Mouse (Mus musculus): Measurements from ENCODE around the gene Olfr1095. TPM values are rescaled to one million over a fixed set of nuclear protein-coding genes. Genes with fewer than 3 reads are reported as not detected.

The Olfr1095 gene
- polyA plus RNA-seq (2016; fragmentation: Nextera tagmentation; extraction: Ambion mirVana) = not detected in 2 replicates

DNA sequence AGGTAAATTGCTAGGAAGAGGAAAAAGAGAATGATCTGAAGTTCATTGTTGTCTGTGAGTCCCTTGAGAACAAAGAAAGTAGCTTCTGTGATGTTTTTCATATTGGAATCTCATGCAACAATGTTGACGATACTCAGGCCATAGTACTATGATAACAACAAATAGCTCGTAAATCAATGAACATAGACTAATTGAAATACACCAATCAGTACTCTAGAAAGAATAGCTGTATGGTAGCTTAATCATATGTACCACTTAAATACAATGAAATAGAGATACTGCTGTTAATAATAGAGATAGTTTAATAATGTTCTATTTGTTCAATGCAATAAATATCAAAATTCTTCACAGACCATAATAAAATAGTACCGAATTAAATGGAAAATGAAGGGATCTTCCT, at the start of gene Olfr1095:
Gene Olfr1095, minus strand, starts transcription at position 101 of the 400 bp plus-strand sequence.
- Histone ChIP-seq H3K9ac (no peak within 1 kb of the TSS), H3K36me3 (no peaks in the 10 kb centered on the region), H3K9me3 (no peaks in the 10 kb centered on the region), H3K4me3 (no peak within 1 kb of the TSS), H3K4me1 (no peaks in the 10 kb centered on the region), H3K27ac (no peak within 1 kb of the TSS), H3K27me3 (no peaks in the 10 kb centered on the region), H3K4me2 (replicated peaks) (no peak within 1 kb of the TSS)
- WGBS = 86% methylated on average over 3 of the region's 3 CpGs
- ATAC-seq (ENCODE audit: insufficient number of reproducible peaks, insufficient read depth, low FRiP score, low TSS enrichment) = no peak

DNA sequence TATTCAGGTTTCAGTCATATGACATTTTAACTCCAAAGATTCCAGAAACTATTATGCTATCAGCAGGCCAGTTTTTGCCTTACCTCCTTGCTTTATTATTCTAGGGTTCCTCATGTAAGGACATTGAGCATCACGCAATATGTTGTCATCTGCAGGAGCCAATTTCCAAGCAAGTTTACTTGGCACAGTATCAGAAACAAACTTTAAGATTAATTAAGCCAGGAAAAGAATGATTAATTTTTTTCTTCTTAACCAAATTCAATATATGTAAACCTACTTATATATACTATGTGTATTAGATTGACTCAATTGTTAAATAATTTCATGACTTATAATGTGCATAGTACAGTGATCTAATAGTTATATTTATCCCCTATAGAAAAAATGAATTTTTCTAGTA, 40.6 kb upstream of the Olfr1095 start, which contains the start of gene Olfr1097:
Gene Olfr1097, minus strand, starts transcription at position 101 of the 400 bp plus-strand sequence.
- 93% methylated on average over 1 of the region's 1 CpGs for WGBS
- H3K36me3 ChIP-seq = no peaks in the 10 kb centered on the region
- no peak within 1 kb of the TSS for H3K4me2 ChIP-seq (replicated peaks)
- H3K27ac ChIP-seq = no peak within 1 kb of the TSS
- no peak for ATAC-seq (ENCODE audit: insufficient number of reproducible peaks, insufficient read depth, low FRiP score, low TSS enrichment)
- no peaks in the 10 kb centered on the region for H3K4me1 ChIP-seq
- H3K9ac ChIP-seq = no peak within 1 kb of the TSS
- H3K4me3 ChIP-seq = no peak within 1 kb of the TSS
- H3K27me3 ChIP-seq = no peaks in the 10 kb centered on the region
- H3K9me3 ChIP-seq = no peaks in the 10 kb centered on the region

DNA sequence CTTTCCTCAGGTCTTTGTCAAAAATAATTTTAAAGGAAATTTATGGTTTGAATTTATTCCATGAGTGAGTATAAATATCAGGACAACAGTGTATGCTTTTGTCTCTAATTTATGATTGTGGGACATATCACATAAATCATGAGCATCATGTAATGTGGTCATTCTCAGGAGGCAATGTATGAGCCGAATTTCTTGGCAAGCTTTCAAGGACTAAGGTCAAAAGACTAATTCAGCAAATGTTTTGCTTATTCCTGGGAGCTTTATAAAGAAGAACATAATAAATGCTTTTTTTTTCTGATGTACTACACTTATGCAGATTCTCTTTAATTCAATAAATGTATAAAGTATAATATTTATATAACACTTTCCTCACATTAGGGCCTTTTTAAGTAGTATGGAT, 23.2 kb upstream of the Olfr1095 start, which contains the start of gene Gm13723:
Gene Gm13723, minus strand, starts transcription at position 101 of the 400 bp plus-strand sequence.
- ATAC-seq (ENCODE audit: insufficient number of reproducible peaks, insufficient read depth, low FRiP score, low TSS enrichment) = no peak
- 63% methylated on average over 1 of the region's 1 CpGs for WGBS
- Histone ChIP-seq H3K9me3 (no peaks in the 10 kb centered on the region), H3K4me1 (no peaks in the 10 kb centered on the region), H3K27me3 (no peaks in the 10 kb centered on the region), H3K4me3 (no peak within 1 kb of the TSS), H3K36me3 (no peaks in the 10 kb centered on the region), H3K9ac (no peak within 1 kb of the TSS), H3K27ac (no peak within 1 kb of the TSS), H3K4me2 (replicated peaks) (no peak within 1 kb of the TSS)

DNA sequence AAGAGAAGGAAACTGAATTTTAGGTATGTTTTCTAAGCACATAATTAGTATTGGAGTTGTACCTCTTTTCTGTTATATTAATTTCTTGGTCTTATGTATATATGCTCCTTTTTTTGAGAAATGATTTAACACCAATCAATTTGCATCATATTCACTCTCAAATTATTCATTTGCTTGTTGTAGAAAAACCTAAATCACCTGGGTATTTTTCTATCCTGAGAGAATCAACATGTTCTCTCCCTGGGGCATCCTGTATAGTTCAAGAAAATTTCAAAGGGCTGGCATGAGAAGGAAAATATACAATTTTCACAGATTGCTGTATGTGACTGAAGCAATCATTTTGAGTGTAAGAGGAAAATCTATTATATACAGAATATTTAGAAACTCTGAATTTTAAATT, 27.1 kb downstream of the Olfr1095 start, which contains the start of gene Olfr1094:
Gene Olfr1094, plus strand, starts transcription at position 301 of the 400 bp plus-strand sequence.
- Histone ChIP-seq H3K9me3 (no peaks in the 10 kb centered on the region), H3K4me1 (no peaks in the 10 kb centered on the region), H3K4me2 (replicated peaks) (no peak within 1 kb of the TSS), H3K9ac (no peak within 1 kb of the TSS), H3K4me3 (no peak within 1 kb of the TSS), H3K27me3 (no peaks in the 10 kb centered on the region), H3K36me3 (no peaks in the 10 kb centered on the region), H3K27ac (no peak within 1 kb of the TSS)
- ATAC-seq (ENCODE audit: insufficient number of reproducible peaks, insufficient read depth, low FRiP score, low TSS enrichment) = no peak

DNA sequence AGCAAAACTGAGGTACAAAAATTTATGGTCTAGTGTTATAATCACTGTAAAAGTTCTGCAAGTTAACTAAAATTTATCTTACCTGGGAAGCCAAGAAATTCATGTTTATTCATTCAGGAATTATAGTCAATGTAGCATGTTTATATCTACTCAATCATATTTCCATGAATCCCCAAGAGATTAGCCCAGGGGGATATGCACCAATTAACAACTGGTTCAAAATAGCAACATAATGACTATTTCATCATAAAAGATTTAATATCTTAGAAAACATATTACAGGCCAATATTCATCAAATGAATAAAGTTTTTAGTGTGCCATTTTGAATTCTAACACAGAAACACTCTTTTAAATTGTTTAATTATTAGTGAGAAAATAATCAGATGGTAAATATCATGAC, 41.6 kb downstream of the Olfr1095 start, which contains the start of gene Olfr141:
Gene Olfr141, minus strand, starts transcription at position 101 of the 400 bp plus-strand sequence.
- Histone ChIP-seq H3K27ac (no peak within 1 kb of the TSS), H3K4me3 (no peak within 1 kb of the TSS), H3K4me2 (replicated peaks) (no peak within 1 kb of the TSS), H3K9ac (no peak within 1 kb of the TSS), H3K9me3 (no peaks in the 10 kb centered on the region), H3K36me3 (no peaks in the 10 kb centered on the region), H3K4me1 (no peaks in the 10 kb centered on the region), H3K27me3 (no peaks in the 10 kb centered on the region)
- ATAC-seq (ENCODE audit: insufficient number of reproducible peaks, insufficient read depth, low FRiP score, low TSS enrichment) = no peak

Other genes starting within 250 kb of the Olfr1095 start
- gene Olfr1084, start 212.0 kb downstream of the Olfr1095 start, polyA plus RNA-seq (2016; fragmentation: Nextera tagmentation; extraction: Ambion mirVana) = not detected in 2 replicates
- gene Olfr1085, start 189.7 kb downstream of the Olfr1095 start, polyA plus RNA-seq (2016; fragmentation: Nextera tagmentation; extraction: Ambion mirVana) = not detected in 2 replicates
- gene Olfr1086, start 171.6 kb downstream of the Olfr1095 start, polyA plus RNA-seq (2016; fragmentation: Nextera tagmentation; extraction: Ambion mirVana) = not detected in 2 replicates
- gene Olfr1087, start 153.3 kb downstream of the Olfr1095 start, polyA plus RNA-seq (2016; fragmentation: Nextera tagmentation; extraction: Ambion mirVana) = not detected in 2 replicates
- gene Olfr1089, start 118.0 kb downstream of the Olfr1095 start, polyA plus RNA-seq (2016; fragmentation: Nextera tagmentation; extraction: Ambion mirVana) = not detected in 2 replicates
- not detected in 2 replicates for gene Olfr1090, start 92.7 kb downstream of the Olfr1095 start, polyA plus RNA-seq (2016; fragmentation: Nextera tagmentation; extraction: Ambion mirVana)
- not detected in 2 replicates for gene Olfr1093, start 69.2 kb downstream of the Olfr1095 start, polyA plus RNA-seq (2016; fragmentation: Nextera tagmentation; extraction: Ambion mirVana)
- gene Olfr141, start 41.7 kb downstream of the Olfr1095 start, polyA plus RNA-seq (2016; fragmentation: Nextera tagmentation; extraction: Ambion mirVana) = not detected in 2 replicates
- gene Olfr1094, start 27.0 kb downstream of the Olfr1095 start, polyA plus RNA-seq (2016; fragmentation: Nextera tagmentation; extraction: Ambion mirVana) = not detected in 2 replicates
- gene Gm13723, start 23.1 kb upstream of the Olfr1095 start, polyA plus RNA-seq (2016; fragmentation: Nextera tagmentation; extraction: Ambion mirVana) = not detected in 2 replicates
- gene Olfr1097, start 40.5 kb upstream of the Olfr1095 start, polyA plus RNA-seq (2016; fragmentation: Nextera tagmentation; extraction: Ambion mirVana) = not detected in 2 replicates
- gene Olfr1098, start 72.8 kb upstream of the Olfr1095 start, polyA plus RNA-seq (2016; fragmentation: Nextera tagmentation; extraction: Ambion mirVana) = not detected in 2 replicates
- gene Olfr1099, start 109.0 kb upstream of the Olfr1095 start, polyA plus RNA-seq (2016; fragmentation: Nextera tagmentation; extraction: Ambion mirVana) = not detected in 2 replicates
- gene Olfr1100, start 128.3 kb upstream of the Olfr1095 start, polyA plus RNA-seq (2016; fragmentation: Nextera tagmentation; extraction: Ambion mirVana) = not detected in 2 replicates
- gene Olfr1101, start 139.5 kb upstream of the Olfr1095 start, polyA plus RNA-seq (2016; fragmentation: Nextera tagmentation; extraction: Ambion mirVana) = not detected in 2 replicates
- gene Olfr1102, start 146.7 kb upstream of the Olfr1095 start, polyA plus RNA-seq (2016; fragmentation: Nextera tagmentation; extraction: Ambion mirVana) = not detected in 2 replicates
- gene Olfr1104, start 175.4 kb upstream of the Olfr1095 start, polyA plus RNA-seq (2016; fragmentation: Nextera tagmentation; extraction: Ambion mirVana) = not detected in 2 replicates
- not detected in 2 replicates for gene Olfr1105, start 184.8 kb upstream of the Olfr1095 start, polyA plus RNA-seq (2016; fragmentation: Nextera tagmentation; extraction: Ambion mirVana)
- gene Olfr1106, start 200.6 kb upstream of the Olfr1095 start, polyA plus RNA-seq (2016; fragmentation: Nextera tagmentation; extraction: Ambion mirVana) = not detected in 2 replicates
- not detected in 2 replicates for gene Olfr1107, start 224.1 kb upstream of the Olfr1095 start, polyA plus RNA-seq (2016; fragmentation: Nextera tagmentation; extraction: Ambion mirVana)
- not detected in 2 replicates for gene Olfr1109, start 244.3 kb upstream of the Olfr1095 start, polyA plus RNA-seq (2016; fragmentation: Nextera tagmentation; extraction: Ambion mirVana)

All from embryonic facial prominence, embryonic 12.5 days (tissue).